Mouse (Mus musculus): ENCODE measurements around the gene Hpca. TPM values are rescaled to one million over a fixed set of nuclear protein-coding genes. Genes with fewer than 3 reads are reported as not detected.

Hpca gene
- polyA plus RNA-seq (2014; fragmentation: Illumina TruSeq; extraction: RNeasy Lipid Tissue Mini Kit (QIAGEN cat#74804); ENCODE audit: low read depth, low replicate concordance) = 0.39 TPM

DNA sequence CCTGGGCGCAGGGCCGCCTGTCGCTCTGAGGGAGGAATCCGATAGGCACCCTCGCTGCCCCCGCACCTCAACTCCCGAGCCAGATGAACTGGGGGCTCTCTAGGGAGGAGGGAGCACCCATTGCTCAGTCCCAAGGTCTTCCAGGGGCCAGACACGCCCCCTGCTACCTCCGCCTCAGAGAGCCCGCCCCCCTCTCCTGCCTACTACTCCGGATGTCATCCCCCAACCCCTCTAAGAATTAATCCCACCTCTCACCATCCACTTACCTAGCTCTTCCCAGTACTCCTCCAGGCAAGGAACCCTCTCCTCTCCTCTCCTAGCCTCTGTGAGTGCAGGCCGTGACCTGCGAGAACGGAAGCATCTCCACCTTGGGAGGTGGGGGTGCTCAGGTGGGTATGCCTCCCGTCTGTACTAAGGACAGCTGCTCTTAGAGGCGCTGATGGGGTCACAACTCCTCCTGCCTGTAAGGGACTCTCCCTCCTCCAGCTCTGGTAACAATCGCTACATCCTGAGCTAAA, at the start of gene Hpca:
TSS of gene Hpca (minus strand) at position 468 of the 518 bp plus-strand sequence.

GRCm38 (mm10) chr4:129136579-129137391, 14.9 kb upstream of the Hpca start, which contains the start of gene Fndc5:
Fndc5 (plus strand) TSS chr4:129136999.

DNA sequence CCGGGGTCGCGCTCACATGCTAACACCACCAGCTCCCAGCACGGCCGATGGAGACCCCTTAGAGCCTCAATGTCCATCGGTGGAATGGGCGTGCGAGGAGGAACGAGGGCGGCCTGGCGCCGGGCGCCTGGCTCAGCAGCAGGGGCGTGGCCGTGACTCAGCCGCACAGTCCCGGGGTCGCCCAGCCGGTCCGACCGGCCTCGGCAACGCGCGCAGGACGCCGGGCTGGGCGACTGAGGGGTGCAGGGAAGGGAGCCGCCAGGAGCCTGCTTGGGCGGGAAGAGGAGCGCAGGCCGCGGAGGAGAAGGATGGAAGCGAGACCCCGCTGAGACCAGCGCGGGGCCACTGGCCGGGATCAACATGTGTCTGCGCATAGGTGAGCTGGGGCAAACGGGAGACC, 16.5 kb downstream of the Hpca start, which contains the start of gene Tmem54:
TSS of gene Tmem54 (plus strand) at position 193 of the 400 bp plus-strand sequence.

Other genes starting within 250 kb of the Hpca start
- gene Trim62, start 238.5 kb downstream of the Hpca start, polyA plus RNA-seq (2014; fragmentation: Illumina TruSeq; extraction: RNeasy Lipid Tissue Mini Kit (QIAGEN cat#74804); ENCODE audit: low read depth, low replicate concordance) = 1.0 TPM
- gene Azin2, start 159.6 kb downstream of the Hpca start, polyA plus RNA-seq (2014; fragmentation: Illumina TruSeq; extraction: RNeasy Lipid Tissue Mini Kit (QIAGEN cat#74804); ENCODE audit: low read depth, low replicate concordance) = 2.6 TPM
- gene Ak2, start 130.1 kb downstream of the Hpca start, polyA plus RNA-seq (2014; fragmentation: Illumina TruSeq; extraction: RNeasy Lipid Tissue Mini Kit (QIAGEN cat#74804); ENCODE audit: low read depth, low replicate concordance) = 80.0 TPM
- 25.3 TPM for gene Rnf19b, start 63.8 kb downstream of the Hpca start, polyA plus RNA-seq (2014; fragmentation: Illumina TruSeq; extraction: RNeasy Lipid Tissue Mini Kit (QIAGEN cat#74804); ENCODE audit: low read depth, low replicate concordance)
- gene Tmem54, start 16.5 kb downstream of the Hpca start, polyA plus RNA-seq (2014; fragmentation: Illumina TruSeq; extraction: RNeasy Lipid Tissue Mini Kit (QIAGEN cat#74804); ENCODE audit: low read depth, low replicate concordance) = not detected
- gene Fndc5, start 15.0 kb upstream of the Hpca start, polyA plus RNA-seq (2014; fragmentation: Illumina TruSeq; extraction: RNeasy Lipid Tissue Mini Kit (QIAGEN cat#74804); ENCODE audit: low read depth, low replicate concordance) = 330 TPM
- gene S100pbp, start 67.7 kb upstream of the Hpca start, polyA plus RNA-seq (2014; fragmentation: Illumina TruSeq; extraction: RNeasy Lipid Tissue Mini Kit (QIAGEN cat#74804); ENCODE audit: low read depth, low replicate concordance) = 12.3 TPM
- 23.2 TPM for gene Yars, start 67.7 kb upstream of the Hpca start, polyA plus RNA-seq (2014; fragmentation: Illumina TruSeq; extraction: RNeasy Lipid Tissue Mini Kit (QIAGEN cat#74804); ENCODE audit: low read depth, low replicate concordance)
- 2.6 TPM for gene C77080, start 139.4 kb upstream of the Hpca start, polyA plus RNA-seq (2014; fragmentation: Illumina TruSeq; extraction: RNeasy Lipid Tissue Mini Kit (QIAGEN cat#74804); ENCODE audit: low read depth, low replicate concordance)
- gene Sync, start 165.6 kb upstream of the Hpca start, polyA plus RNA-seq (2014; fragmentation: Illumina TruSeq; extraction: RNeasy Lipid Tissue Mini Kit (QIAGEN cat#74804); ENCODE audit: low read depth, low replicate concordance) = 21.0 TPM
- gene Rbbp4, start 213.3 kb upstream of the Hpca start, polyA plus RNA-seq (2014; fragmentation: Illumina TruSeq; extraction: RNeasy Lipid Tissue Mini Kit (QIAGEN cat#74804); ENCODE audit: low read depth, low replicate concordance) = 41.0 TPM
- 33.3 TPM for gene Zbtb8os, start 213.7 kb upstream of the Hpca start, polyA plus RNA-seq (2014; fragmentation: Illumina TruSeq; extraction: RNeasy Lipid Tissue Mini Kit (QIAGEN cat#74804); ENCODE audit: low read depth, low replicate concordance)

Data from heart, adult 10 weeks (tissue).